Mouse (Mus musculus): ENCODE measurements around the gene Khdrbs2. TPM values are rescaled to one million over a fixed set of nuclear protein-coding genes. Genes with fewer than 3 reads are reported as not detected.

The Khdrbs2 gene
- 50.3 and 55.1 TPM in 2 replicates for polyA plus RNA-seq (2015; fragmentation: Nextera tagmentation; extraction: Ambion mirVana)

DNA sequence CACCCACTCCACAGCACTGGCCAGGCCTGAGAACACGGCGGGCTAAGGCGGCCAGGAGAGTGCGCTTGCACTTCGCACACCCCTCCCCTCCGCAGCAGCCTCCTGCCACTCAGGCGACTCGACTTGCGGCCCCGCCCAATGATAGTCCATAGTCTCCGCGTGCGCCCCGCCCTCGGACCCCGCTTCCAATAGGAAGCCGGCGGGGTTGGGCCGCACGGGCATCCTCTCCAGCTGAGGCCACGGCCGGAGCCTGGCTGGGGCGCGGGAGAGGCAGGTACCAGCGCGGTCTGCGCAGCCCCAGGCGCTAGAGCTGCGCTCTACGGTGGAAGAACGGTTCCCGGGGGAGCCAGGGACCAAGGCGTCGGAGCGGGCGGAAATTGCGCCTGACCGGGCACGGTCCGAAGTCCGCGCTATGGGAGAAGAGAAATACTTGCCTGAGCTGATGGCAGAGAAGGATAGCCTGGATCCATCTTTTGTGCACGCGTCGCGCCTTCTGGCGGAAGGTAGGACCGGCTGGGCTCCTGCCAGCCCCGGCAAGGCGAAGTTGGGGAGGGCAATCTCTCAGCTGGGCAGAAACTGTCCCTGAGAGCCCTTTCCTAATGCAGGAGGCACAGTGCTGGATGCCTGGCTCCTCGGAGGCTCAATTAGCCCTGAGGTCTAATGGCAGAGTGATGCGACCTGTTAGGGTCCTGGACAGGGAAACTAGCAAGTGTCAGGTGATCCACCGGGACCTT lies at the start of gene Khdrbs2:
Gene Khdrbs2, plus strand, starts transcription at position 209 of the 734 bp plus-strand sequence.
- no peaks in the 10 kb centered on the region for H3K27me3 ChIP-seq

DNA sequence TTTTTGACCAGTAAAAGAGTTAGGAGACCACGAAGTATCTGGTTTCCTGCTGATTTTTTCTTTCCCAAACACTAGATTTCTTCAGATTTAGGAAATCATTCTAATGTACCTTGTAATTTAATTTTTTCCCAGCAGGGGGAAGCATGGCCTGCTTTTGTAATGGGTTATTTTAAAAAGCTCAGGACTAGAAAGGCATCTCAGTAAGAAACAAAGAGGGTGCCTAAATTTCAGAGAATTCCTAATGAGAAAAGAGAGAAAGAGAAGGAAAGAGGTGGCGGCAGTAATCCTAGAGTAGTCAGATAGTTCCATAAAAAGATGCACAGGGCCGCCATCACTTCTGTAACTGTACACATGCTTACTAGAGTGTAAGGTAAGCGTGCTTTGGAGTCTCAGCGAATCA lies 2.1 kb downstream of the Khdrbs2 start:
- peak overlapping the region; percentile 65 for H3K27ac ChIP-seq (replicated peaks)
- 54% methylated on average over 5 of the region's 5 CpGs for WGBS

More for the DNA sequence above, at the start of gene Khdrbs2:
- Histone ChIP-seq H3K4me1 (replicated peaks) (peaks cover 5% of the 10 kb centered on the region), H3K36me3 (no peaks in the 10 kb centered on the region), H3K27ac (replicated peaks) (peak within 1 kb of the TSS; percentile 79), H3K4me2 (peak within 1 kb of the TSS; percentile 73), H3K4me3 (peak within 1 kb of the TSS; percentile 71), H3K9ac (peak within 1 kb of the TSS; percentile 83), H3K9me3 (no peaks in the 10 kb centered on the region)
- peak; percentile 100 for ATAC-seq (ENCODE audit: low read depth)
- WGBS = under 1% methylated on average over 53 of the region's 53 CpGs

DNA sequence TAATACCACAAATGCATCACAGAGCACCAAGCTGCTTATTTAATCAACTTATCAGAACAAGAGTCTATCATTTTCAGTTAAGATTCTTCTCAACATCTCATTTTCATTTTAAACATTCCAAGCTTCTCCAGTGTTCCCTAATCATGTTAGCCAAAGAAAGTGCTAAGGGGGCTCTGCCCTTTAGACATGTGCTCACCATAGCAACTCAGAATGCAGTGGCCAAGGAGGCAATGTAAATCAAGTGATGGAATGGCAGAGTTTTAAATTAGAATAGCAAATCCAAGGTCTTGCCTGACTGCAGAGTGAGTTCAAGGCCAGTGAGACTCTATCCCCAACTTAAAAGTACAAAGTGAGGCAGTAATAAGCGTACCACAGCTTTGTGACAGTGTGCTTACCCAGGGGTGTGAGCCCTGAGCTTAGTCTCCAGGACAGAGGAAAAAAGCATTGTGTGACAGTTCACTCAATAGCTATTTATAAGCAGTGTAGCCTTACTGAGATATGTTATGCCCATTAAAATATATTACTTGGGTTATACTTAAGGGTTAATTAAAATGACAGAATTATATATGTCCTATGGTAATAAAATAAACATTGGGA lies 27.2 kb downstream of the Khdrbs2 start:
- Histone ChIP-seq H3K27me3 (no peaks in the 10 kb centered on the region), H3K4me2 (no peak overlapping the region), H3K9ac (no peak overlapping the region), H3K4me1 (replicated peaks) (no peaks in the 10 kb centered on the region), H3K27ac (replicated peaks) (no peak overlapping the region), H3K9me3 (no peaks in the 10 kb centered on the region), H3K4me3 (no peak overlapping the region), H3K36me3 (no peaks in the 10 kb centered on the region)
- 53% methylated on average over 1 of the region's 1 CpGs for WGBS
- ATAC-seq (ENCODE audit: low read depth) = no peak

More for the DNA sequence above, 2.1 kb downstream of the Khdrbs2 start:
- Histone ChIP-seq H3K4me1 (replicated peaks) (peaks cover 5% of the 10 kb centered on the region), H3K27me3 (no peaks in the 10 kb centered on the region), H3K36me3 (no peaks in the 10 kb centered on the region), H3K4me2 (peak overlapping the region; percentile 73), H3K9ac (peak overlapping the region; percentile 58; the same call in 1 of the 2 replicates), H3K4me3 (peak overlapping the region; percentile 71), H3K9me3 (no peaks in the 10 kb centered on the region)
- no peak for ATAC-seq (ENCODE audit: low read depth)

DNA sequence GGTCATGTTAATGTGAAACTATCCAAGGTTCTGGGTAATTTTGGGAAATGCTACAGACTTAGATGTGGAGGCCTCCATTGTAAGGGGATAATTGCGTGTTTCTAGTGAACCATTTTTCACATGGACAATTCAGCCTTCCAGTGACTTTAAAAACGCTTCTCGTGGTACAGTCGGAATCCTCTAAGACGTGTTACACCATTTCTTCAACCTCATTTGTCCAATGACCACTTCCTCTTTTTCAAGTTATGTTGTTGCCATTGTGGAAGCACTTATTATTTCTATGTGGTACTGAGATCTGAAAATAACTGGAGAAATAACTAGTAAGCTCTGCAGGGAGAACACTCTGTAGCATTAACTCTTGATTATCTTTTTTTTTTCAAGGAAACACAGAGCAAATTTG lies 75.9 kb downstream of the Khdrbs2 start:
- Histone ChIP-seq H3K4me2 (no peak overlapping the region), H3K9ac (no peak overlapping the region), H3K27ac (replicated peaks) (no peak overlapping the region), H3K9me3 (no peaks in the 10 kb centered on the region), H3K4me1 (replicated peaks) (no peaks in the 10 kb centered on the region), H3K27me3 (no peaks in the 10 kb centered on the region), H3K36me3 (no peaks in the 10 kb centered on the region), H3K4me3 (no peak overlapping the region)
- no peak for ATAC-seq (ENCODE audit: low read depth)
- 91% methylated on average over 5 of the region's 5 CpGs for WGBS

DNA sequence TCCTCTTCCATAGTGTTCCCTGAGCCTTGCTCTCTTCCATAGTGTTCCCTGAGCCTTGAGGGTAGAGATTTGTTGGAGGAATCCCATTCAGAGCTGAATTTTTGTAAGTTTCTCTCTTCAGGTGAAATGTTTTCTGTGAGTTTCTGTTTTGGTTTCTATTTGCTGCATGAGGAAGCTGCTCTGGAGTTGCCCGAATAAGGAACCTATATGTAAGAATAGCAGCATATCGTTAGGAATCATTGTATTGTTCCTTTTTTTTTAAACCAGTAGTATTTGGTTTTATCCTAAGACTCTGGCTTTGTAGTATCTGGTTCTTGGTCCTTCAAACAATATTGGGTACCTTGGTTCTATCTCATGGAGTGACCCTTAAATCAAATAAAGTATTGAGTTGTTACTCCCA lies 77.1 kb downstream of the Khdrbs2 start:
- no peaks in the 10 kb centered on the region for H3K9me3 ChIP-seq
- WGBS = 88% methylated on average over 2 of the region's 2 CpGs
- H3K27ac ChIP-seq (replicated peaks) = no peak overlapping the region
- H3K4me2 ChIP-seq = no peak overlapping the region
- H3K36me3 ChIP-seq = no peaks in the 10 kb centered on the region
- H3K27me3 ChIP-seq = no peaks in the 10 kb centered on the region
- no peak overlapping the region for H3K9ac ChIP-seq
- no peak overlapping the region for H3K4me3 ChIP-seq
- H3K4me1 ChIP-seq (replicated peaks) = no peaks in the 10 kb centered on the region
- no peak for ATAC-seq (ENCODE audit: low read depth)

DNA sequence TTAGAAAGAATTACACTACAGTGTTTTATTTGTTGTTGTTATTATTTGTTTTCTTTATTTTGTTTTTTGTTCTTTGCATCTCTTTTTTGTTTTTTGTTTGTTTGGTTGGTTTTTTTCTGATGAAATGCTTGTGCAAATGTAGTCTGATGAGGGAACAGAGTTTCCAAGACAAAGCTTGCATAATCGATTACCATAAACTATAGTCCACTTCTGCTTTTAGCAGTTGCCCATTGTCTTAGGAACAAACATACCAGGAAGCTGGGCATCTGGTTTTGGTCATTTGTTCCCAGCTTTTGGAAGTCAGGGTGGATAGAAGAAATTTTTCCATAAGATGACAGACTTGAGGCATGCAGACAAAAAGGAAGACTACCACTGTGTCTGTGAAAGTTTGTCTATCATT lies 77.8 kb downstream of the Khdrbs2 start:
- Histone ChIP-seq H3K4me1 (replicated peaks) (no peaks in the 10 kb centered on the region), H3K27ac (replicated peaks) (no peak overlapping the region), H3K9me3 (no peaks in the 10 kb centered on the region), H3K27me3 (no peaks in the 10 kb centered on the region), H3K36me3 (no peaks in the 10 kb centered on the region), H3K9ac (no peak overlapping the region), H3K4me3 (no peak overlapping the region), H3K4me2 (no peak overlapping the region)
- no peak for ATAC-seq (ENCODE audit: low read depth)
- WGBS = 97% methylated on average over 1 of the region's 1 CpGs

DNA sequence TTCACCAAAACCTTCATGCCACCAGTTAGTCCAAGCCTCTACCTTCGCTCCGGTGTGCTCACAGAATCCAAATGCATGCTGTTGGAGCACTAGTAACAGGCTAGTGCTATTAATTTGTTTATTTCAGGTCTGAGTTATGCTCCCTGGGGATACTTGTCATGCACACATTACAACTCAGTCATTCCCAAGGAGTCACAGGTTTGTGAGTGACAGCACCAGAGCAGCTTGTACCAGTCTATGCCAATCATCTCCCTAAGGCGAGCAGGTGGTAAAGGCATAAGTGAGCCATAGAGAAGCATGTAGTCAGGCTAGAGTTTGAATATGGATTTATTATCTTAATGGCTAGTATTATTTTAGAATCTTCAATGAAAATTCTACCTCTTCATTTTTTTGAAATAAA lies 86.4 kb downstream of the Khdrbs2 start:
- Histone ChIP-seq H3K36me3 (no peaks in the 10 kb centered on the region), H3K4me2 (no peak overlapping the region), H3K9me3 (no peaks in the 10 kb centered on the region), H3K27me3 (no peaks in the 10 kb centered on the region), H3K27ac (replicated peaks) (no peak overlapping the region), H3K4me3 (no peak overlapping the region), H3K9ac (no peak overlapping the region), H3K4me1 (replicated peaks) (no peaks in the 10 kb centered on the region)
- WGBS = 90% methylated on average over 3 of the region's 3 CpGs
- ATAC-seq (ENCODE audit: low read depth) = no peak

DNA sequence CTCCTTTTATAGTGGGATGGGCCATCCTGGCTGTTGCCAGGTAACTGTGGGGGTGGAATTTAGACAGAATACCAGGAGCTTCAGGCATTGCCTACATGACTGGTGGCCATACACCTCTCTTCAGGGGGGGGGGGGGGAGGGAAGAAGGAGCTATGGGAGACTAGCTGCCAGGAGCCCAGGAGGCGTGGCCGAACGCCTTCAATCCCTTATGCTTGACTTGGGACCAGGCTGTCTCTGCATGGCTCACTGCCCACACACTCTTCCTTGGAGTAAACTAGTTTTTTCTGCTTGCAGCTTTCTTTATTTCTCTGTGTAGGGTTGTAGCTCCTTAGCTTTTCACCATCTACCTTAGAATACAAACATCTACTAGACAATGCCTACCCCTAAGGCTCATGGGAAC lies 98.0 kb downstream of the Khdrbs2 start:
- Histone ChIP-seq H3K36me3 (no peaks in the 10 kb centered on the region), H3K4me2 (no peak overlapping the region), H3K4me3 (no peak overlapping the region), H3K4me1 (replicated peaks) (no peaks in the 10 kb centered on the region), H3K9me3 (no peaks in the 10 kb centered on the region), H3K27me3 (no peaks in the 10 kb centered on the region), H3K9ac (no peak overlapping the region), H3K27ac (replicated peaks) (no peak overlapping the region)
- 80% methylated on average over 3 of the region's 3 CpGs for WGBS
- ATAC-seq (ENCODE audit: low read depth) = no peak

DNA sequence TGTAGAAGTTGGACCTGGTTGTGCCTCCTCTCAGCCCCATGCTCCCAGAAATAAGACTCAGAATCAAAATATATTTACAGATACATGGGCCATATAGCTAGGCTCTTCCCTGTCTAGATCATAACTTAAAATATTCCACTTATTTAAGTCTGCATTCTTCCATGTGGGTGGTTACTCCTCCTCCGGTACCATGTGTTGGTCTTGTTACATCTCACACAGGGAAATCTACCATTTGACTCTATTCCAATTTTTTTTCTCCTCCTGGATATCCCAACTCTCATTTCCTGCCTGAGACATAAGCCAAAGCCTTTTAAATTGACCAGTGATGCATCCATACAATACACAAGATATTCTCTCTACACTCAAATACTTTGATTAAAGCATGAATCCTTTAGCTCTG lies 122.2 kb downstream of the Khdrbs2 start:
- Histone ChIP-seq H3K9me3 (no peaks in the 10 kb centered on the region), H3K27me3 (no peaks in the 10 kb centered on the region), H3K4me2 (no peak overlapping the region), H3K4me3 (no peak overlapping the region), H3K4me1 (replicated peaks) (no peaks in the 10 kb centered on the region), H3K9ac (no peak overlapping the region), H3K36me3 (no peaks in the 10 kb centered on the region), H3K27ac (replicated peaks) (no peak overlapping the region)
- WGBS = 91% methylated on average over 1 of the region's 1 CpGs
- ATAC-seq (ENCODE audit: low read depth) = no peak

DNA sequence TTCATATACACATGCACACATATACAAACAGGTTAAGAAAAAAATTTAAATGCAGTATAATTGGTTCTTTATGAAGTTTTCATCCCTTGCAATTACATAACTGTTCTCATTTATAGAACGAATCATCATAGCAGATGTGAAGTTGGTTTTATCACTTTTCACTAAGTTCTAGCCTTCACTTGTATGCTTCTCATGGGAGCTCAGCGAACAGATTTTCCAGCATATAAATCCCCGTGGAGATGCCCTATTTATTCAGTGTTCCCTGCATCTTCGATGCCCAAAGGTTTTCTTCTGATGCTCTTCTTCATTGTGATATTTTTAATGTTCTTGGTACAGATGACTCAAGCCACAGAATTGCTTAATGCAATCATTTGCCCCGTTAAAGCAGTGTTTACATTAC lies 128.9 kb downstream of the Khdrbs2 start:
- Histone ChIP-seq H3K9ac (no peak overlapping the region), H3K4me1 (replicated peaks) (no peaks in the 10 kb centered on the region), H3K36me3 (no peaks in the 10 kb centered on the region), H3K4me2 (no peak overlapping the region), H3K27ac (replicated peaks) (no peak overlapping the region), H3K9me3 (no peaks in the 10 kb centered on the region), H3K4me3 (no peak overlapping the region), H3K27me3 (no peaks in the 10 kb centered on the region)
- ATAC-seq (ENCODE audit: low read depth) = no peak
- 84% methylated on average over 5 of the region's 5 CpGs for WGBS

DNA sequence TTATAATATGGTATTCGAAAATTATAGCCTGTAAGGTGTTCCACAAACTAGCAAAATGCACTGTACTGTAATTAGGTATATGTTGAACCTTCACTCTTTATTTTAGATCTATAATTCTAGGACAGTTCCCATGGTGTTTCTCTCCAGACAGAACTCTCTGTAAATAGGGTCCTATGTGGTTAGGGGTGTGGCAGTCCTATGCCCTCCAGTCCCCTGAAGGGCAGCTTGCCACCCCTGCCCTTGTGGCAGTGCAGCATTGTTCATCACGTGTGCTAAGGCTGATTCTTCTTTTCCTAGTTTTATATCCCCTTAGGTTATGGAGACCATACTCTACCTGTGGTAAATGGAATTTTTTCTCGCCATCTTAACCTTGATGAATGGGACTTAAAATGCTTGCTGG lies 136.6 kb downstream of the Khdrbs2 start:
- no peak overlapping the region for H3K4me3 ChIP-seq
- H3K4me2 ChIP-seq = no peak overlapping the region
- ATAC-seq (ENCODE audit: low read depth) = no peak
- no peak overlapping the region for H3K27ac ChIP-seq (replicated peaks)
- WGBS = 77% methylated on average over 3 of the region's 3 CpGs
- no peaks in the 10 kb centered on the region for H3K4me1 ChIP-seq (replicated peaks)
- no peaks in the 10 kb centered on the region for H3K36me3 ChIP-seq
- no peak overlapping the region for H3K9ac ChIP-seq
- H3K9me3 ChIP-seq = no peaks in the 10 kb centered on the region
- no peaks in the 10 kb centered on the region for H3K27me3 ChIP-seq

DNA sequence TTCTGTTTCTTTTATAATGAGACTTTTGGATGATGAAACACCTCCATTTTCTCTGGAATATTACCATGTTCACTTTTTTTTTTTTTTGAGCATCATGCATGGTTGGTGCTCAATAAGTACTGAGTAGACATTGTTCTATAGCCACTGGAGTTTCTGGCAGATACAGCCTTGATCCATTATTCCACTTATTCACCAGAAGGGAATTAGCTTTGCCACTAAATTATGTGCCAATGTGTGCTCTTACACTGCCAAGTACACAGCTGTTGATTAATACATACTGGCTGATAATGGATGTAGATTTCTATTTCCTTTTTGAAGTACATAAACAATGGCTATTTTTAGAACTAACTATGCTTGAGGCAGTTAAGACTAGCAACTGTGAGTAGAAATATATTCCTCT lies 137.1 kb downstream of the Khdrbs2 start:
- H3K36me3 ChIP-seq = no peaks in the 10 kb centered on the region
- H3K4me3 ChIP-seq = no peak overlapping the region
- no peak overlapping the region for H3K27ac ChIP-seq (replicated peaks)
- H3K27me3 ChIP-seq = no peaks in the 10 kb centered on the region
- no peak overlapping the region for H3K9ac ChIP-seq
- H3K9me3 ChIP-seq = no peaks in the 10 kb centered on the region
- no peaks in the 10 kb centered on the region for H3K4me1 ChIP-seq (replicated peaks)
- H3K4me2 ChIP-seq = no peak overlapping the region
- no peak for ATAC-seq (ENCODE audit: low read depth)

DNA sequence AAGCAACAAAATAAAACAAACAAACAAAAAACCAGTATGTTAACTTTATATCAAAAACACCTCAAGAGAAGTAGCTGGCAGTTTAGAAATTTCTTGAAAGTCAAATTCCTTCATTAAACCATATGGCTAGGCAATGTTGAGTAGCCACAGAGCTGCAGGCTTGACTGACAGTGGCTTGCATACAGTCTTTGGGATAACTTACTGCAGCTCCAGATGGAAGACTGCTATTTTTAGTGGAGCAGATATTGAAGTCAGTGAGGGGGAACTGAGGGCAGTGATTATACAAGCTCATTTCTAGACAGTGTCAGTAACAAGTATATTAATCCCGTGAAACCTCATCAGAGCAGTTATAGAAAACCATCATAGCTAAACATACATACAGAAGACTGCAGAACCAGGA lies 166.6 kb downstream of the Khdrbs2 start:
- Histone ChIP-seq H3K4me2 (no peak overlapping the region), H3K4me1 (replicated peaks) (no peaks in the 10 kb centered on the region), H3K4me3 (no peak overlapping the region), H3K27ac (replicated peaks) (no peak overlapping the region), H3K36me3 (no peaks in the 10 kb centered on the region), H3K9me3 (no peaks in the 10 kb centered on the region), H3K9ac (no peak overlapping the region), H3K27me3 (no peaks in the 10 kb centered on the region)
- WGBS = 78% methylated on average over 1 of the region's 1 CpGs
- ATAC-seq (ENCODE audit: low read depth) = no peak
